Mouse (Mus musculus) megakaryocyte, embryonic 14.5 days (primary cell): ENCODE results near the gene Ppp4r4.

Experiments
- FLI1 ChIP-seq: IDR thresholded peaks from 2 replicates; pipeline ENCODE4 v1.6.1; 2012; ENCODE audit warnings: low read length, inconsistent platforms, mixed read lengths
- GATA1 ChIP-seq: IDR thresholded peaks from 3 replicates; pipeline ENCODE4 v1.6.1; 2012; ENCODE audit warnings: mixed read lengths, low read length, inconsistent platforms, borderline replicate concordance

GRCm38 (mm10) chr12:103600364-103600763 is 68.3 kb downstream of the Ppp4r4 start:
- TF ChIP-seq GATA1 (no peak), FLI1 (no peak)
